Mouse (Mus musculus) MEL (cell line): ENCODE measurements around the gene Frmd4a.

Source experiments
- CHD1 ChIP-seq: IDR thresholded peaks from 2 replicates; pipeline ENCODE4 v1.6.1; 2012; ENCODE audit warnings: low read depth, mild to moderate bottlenecking, inconsistent platforms, low read length, improper control_type of control experiment
- HCFC1 ChIP-seq: IDR thresholded peaks from 2 replicates; pipeline ENCODE4 v1.6.1; 2012; ENCODE audit warnings: low read depth, mild to moderate bottlenecking, inconsistent platforms, low read length, improper control_type of control experiment, moderate library complexity
- MYC ChIP-seq: IDR thresholded peaks from 2 replicates; pipeline ENCODE4 v1.6.1; 2011; ENCODE audit warnings: low read depth, mild to moderate bottlenecking, low read length, improper control_type of control experiment, moderate library complexity

DNA sequence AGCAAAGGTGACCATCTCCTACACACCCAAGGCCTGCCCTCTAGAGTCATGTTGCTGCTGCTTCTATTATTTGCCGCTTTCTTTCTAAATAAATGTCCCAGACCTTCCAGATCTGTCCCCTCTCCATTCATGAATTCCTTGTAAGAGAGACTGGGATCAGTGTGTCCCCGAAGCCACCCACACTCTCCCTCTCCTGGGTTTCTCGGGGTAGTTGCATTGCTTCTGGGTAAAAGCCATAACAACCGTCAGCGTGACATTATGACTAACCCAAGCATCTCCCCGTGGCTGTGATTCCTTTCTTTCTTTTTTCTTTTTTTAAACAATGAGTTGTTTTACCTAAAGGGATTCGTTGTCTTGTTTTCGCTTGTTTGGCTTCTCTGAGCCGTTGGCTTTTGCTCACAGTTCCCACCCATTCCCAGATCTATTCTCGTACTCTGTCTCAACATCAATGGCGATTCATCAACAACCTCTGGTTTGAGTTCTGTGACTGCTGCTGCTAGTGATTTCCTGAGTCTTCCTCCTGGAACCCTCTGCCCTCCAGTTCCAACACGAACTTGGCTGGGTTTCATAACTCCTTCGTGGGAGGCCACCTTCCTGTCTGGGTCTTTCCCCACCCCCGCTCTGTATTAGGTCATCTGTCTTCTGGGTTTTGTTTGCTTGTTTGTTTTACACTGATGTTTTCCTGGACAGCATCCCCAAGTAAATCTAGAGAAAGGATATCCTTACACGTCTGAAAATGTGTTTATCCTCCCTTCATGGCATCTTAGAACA, 483.9 kb downstream of the Frmd4a start:
- TF ChIP-seq HCFC1 (no peak), CHD1 (no peak), MYC (no peak)
